ENCODE assay signal across 14 mouse cellular contexts in the genomic region with DNA sequence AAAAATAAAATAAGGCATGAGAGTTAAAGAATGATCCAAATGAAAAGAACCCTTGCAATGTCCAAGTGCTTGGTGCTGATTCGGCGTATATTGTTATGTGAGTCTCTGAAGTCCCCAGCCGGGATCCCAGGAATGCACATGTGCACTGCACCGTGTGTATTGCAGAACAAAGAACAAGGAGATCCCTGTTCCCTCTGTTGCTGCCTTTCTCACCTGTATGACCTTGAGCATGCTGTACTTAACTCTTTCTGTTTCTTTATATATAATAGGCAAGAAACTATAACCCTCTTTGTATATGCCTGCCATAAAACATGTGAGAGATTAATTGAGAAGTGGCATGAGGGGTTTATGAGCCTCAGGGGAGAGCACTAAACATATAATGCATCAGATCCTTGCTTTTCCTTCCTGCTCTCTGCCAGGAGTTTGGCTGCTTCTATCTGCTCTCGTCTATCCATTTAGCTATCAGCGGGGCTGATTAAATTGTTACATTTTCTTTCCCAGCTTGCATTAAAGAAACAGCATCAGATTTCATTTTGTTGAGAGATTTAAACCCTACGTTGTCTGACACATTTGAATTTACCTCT.
DNase-seq lines count a peak whose midpoint lies in the region; ATAC-seq and TF ChIP-seq lines count a peak whose summit lies in the region.
"Had no signal": no experiment of that assay in that cellular context is flagged by ENCODE, and none has a peak within 500 bp of the region (broad histone marks: within the 10 kb centered on the region; RNA-seq: fewer than 3 reads in every experiment).

No protein-coding gene starts in this region.

- H3K27me3 ChIP-seq in hindbrain, embryonic 13.5 days, result no peaks in the 10 kb centered on the region
- no peaks in the 10 kb centered on the region for H3K27me3 ChIP-seq in midbrain, embryonic 14.5 days (ENCODE audit: control insufficient read depth, insufficient read depth, low read length)
- H3K27me3 ChIP-seq: heart, embryonic 12.5 days; megakaryocyte, embryonic 14.5 days had no signal

- no peak overlapping the region for H3K9ac ChIP-seq in hindbrain, embryonic 13.5 days
- H3K9ac ChIP-seq in midbrain, embryonic 14.5 days (replicated peaks; ENCODE audit: low read length), result no peak overlapping the region
- H3K9ac ChIP-seq: heart, embryonic 12.5 days had no signal

- H3K27ac ChIP-seq in hindbrain, embryonic 13.5 days, result peak overlapping the region; percentile 75
- peak overlapping the region; percentile 46 for H3K27ac ChIP-seq in midbrain, embryonic 14.5 days (replicated peaks; ENCODE audit: low read depth, low read length)
- H3K27ac ChIP-seq in gastrocnemius, adult 2 months, result no peak overlapping the region

- no peaks in the 10 kb centered on the region for H3K9me3 ChIP-seq in hindbrain, embryonic 13.5 days
- H3K9me3 ChIP-seq in midbrain, embryonic 14.5 days (ENCODE audit: control insufficient read depth, low read length), result no peaks in the 10 kb centered on the region
- H3K9me3 ChIP-seq: heart, embryonic 12.5 days; megakaryocyte, embryonic 14.5 days had no signal

- H3K4me2 ChIP-seq in hindbrain, embryonic 13.5 days, result peak overlapping the region; percentile 29
- H3K4me2 ChIP-seq in midbrain, embryonic 14.5 days (ENCODE audit: low read length), result peak overlapping the region; percentile 32
- H3K4me2 ChIP-seq: heart, embryonic 12.5 days had no signal

- 24% methylated on average over 7 of the region's 7 CpGs for WGBS in hindbrain, embryonic 13.5 days
- 21% methylated on average over 7 of the region's 7 CpGs for WGBS in midbrain, embryonic 14.5 days

- intact Hi-C loops in gastrocnemius, adult 2 months (cut with DNase I), result no loop called here

- no peaks in the 10 kb centered on the region for H3K36me3 ChIP-seq in hindbrain, embryonic 13.5 days
- no peaks in the 10 kb centered on the region for H3K36me3 ChIP-seq in midbrain, embryonic 14.5 days (ENCODE audit: control insufficient read depth, insufficient read depth, low read length)
- H3K36me3 ChIP-seq: heart, embryonic 12.5 days had no signal

- DNase-seq in ES-CJ7 (ENCODE audit: low read depth, low spot score), result peak; percentile 14
- DNase-seq in embryo, embryonic 11 days, result peak; percentile 61
- DNase-seq in midbrain, embryonic 14.5 days, result peak; percentile 57
- DNase-seq in adrenal gland, postnatal 10 days, result no peak
- DNase-seq in cerebellum, postnatal 36 days, result no peak
- no peak for DNase-seq in gastrocnemius, adult 2 months
- DNase-seq: cerebellum, adult 8-10 months; lung, adult 18-20 months; spleen, adult 18-20 months had no signal

- peaks cover 30% of the 10 kb centered on the region for H3K4me1 ChIP-seq in hindbrain, embryonic 13.5 days (replicated peaks)
- peaks cover 29% of the 10 kb centered on the region for H3K4me1 ChIP-seq in midbrain, embryonic 14.5 days (ENCODE audit: control insufficient read depth, insufficient read depth, low read length)
- H3K4me1 ChIP-seq: heart, embryonic 12.5 days; megakaryocyte, embryonic 14.5 days had no signal

- H3K4me3 ChIP-seq in hindbrain, embryonic 13.5 days, result no peak overlapping the region
- H3K4me3 ChIP-seq in midbrain, embryonic 14.5 days (replicated peaks; ENCODE audit: low read depth, low read length), result no peak overlapping the region
- H3K4me3 ChIP-seq in gastrocnemius, adult 2 months, result no peak overlapping the region
- H3K4me3 ChIP-seq: heart, embryonic 12.5 days; megakaryocyte, embryonic 14.5 days had no signal

- TF ChIP-seq CTCF in gastrocnemius, adult 2 months (IDR thresholded peaks at IDR 0.05), result no peak

- peak; percentile 72 for ATAC-seq in hindbrain, embryonic 13.5 days (ENCODE audit: low FRiP score)
- 0 out of 2 replicates have a peak, but pooled peaks have one; percentile 31 for ATAC-seq in midbrain, embryonic 14.5 days (ENCODE audit: low FRiP score, low TSS enrichment)
- no peak for ATAC-seq in megakaryocyte, adult 5-6 weeks (ENCODE audit: poor library complexity, severe bottlenecking)
- ATAC-seq: intestine, embryonic 16.5 days had no signal

Comparison
In these comparisons a context has a peak if more than half of its experiments do, and no peak if none do; other contexts are left out.
1. DNase-seq: peak in ES-CJ7 (single experiment), embryo, embryonic 11 days (single experiment) and midbrain, embryonic 14.5 days (single experiment); none in adrenal gland, postnatal 10 days (single experiment), cerebellum, postnatal 36 days (0 of 2) and gastrocnemius, adult 2 months (single experiment).